ENCODE assay signal across 16 mouse cellular contexts in genomic region chr4:136896461-136896860, GRCm38 (mm10). TPM values are rescaled to one million over a fixed set of nuclear protein-coding genes. Genes with fewer than 3 reads are reported as not detected.
DNase-seq lines count a peak whose midpoint lies in the region; ATAC-seq and TF ChIP-seq lines count a peak whose summit lies in the region.
"Had no signal": no experiment of that assay in that cellular context is flagged by ENCODE, and none has a peak within 500 bp of the region (broad histone marks: within the 10 kb centered on the region; RNA-seq: fewer than 3 reads in every experiment).

No protein-coding gene starts in this region.

- TF ChIP-seq CTCF in left cerebral cortex, adult 2 months (IDR thresholded peaks at IDR 0.05) = no peak

- no peaks in the 10 kb centered on the region for H3K36me3 ChIP-seq in forebrain, embryonic 10.5 days (replicated peaks)
- H3K36me3 ChIP-seq in forebrain, embryonic 15.5 days = no peaks in the 10 kb centered on the region
- H3K36me3 ChIP-seq in hindbrain, embryonic 14.5 days (replicated peaks; ENCODE audit: control insufficient read depth, insufficient read depth) = no peaks in the 10 kb centered on the region
- no peaks in the 10 kb centered on the region for H3K36me3 ChIP-seq in hindbrain, embryonic 16.5 days (ENCODE audit: control insufficient read depth, insufficient read depth, low read length)
- H3K36me3 ChIP-seq in neural tube, embryonic 13.5 days = no peaks in the 10 kb centered on the region
- H3K36me3 ChIP-seq: heart, embryonic 15.5 days; limb, embryonic 12.5 days had no signal

- no peak for DNase-seq in forebrain, embryonic 10.5 days (ENCODE audit: extremely low spot score, low spot score)
- no peak for DNase-seq in hindbrain, embryonic 14.5 days (ENCODE audit: low spot score)
- DNase-seq in neural tube, embryonic 10.5 days (ENCODE audit: extremely low spot score, low spot score) = no peak
- no peak for DNase-seq in cerebellum, adult 8-10 months
- DNase-seq in left cerebral cortex, adult 2 months (ENCODE audit: extremely low spot score in 1 of 2, low spot score in 2 of 2) = no peak
- DNase-seq: adrenal gland, adult 8-10 months; cerebellum, adult 11-12 months; kidney, adult 2 months; kidney, postnatal 14 days; lung, postnatal 36 days; thymus, postnatal 25 days had no signal

- peaks cover 65% of the 10 kb centered on the region for H3K27me3 ChIP-seq in forebrain, embryonic 10.5 days (ENCODE audit: poor library complexity, severe bottlenecking)
- peaks cover 26% of the 10 kb centered on the region; the same call in 1 of the 2 replicates for H3K27me3 ChIP-seq in forebrain, embryonic 15.5 days
- peaks cover 29% of the 10 kb centered on the region for H3K27me3 ChIP-seq in hindbrain, embryonic 14.5 days (ENCODE audit: control insufficient read depth, insufficient read depth, low read length)
- peaks cover 10% of the 10 kb centered on the region; the same call in 1 of the 2 replicates for H3K27me3 ChIP-seq in hindbrain, embryonic 16.5 days (replicated peaks; ENCODE audit: control insufficient read depth, insufficient read depth, low read length)
- peaks cover 49% of the 10 kb centered on the region for H3K27me3 ChIP-seq in neural tube, embryonic 13.5 days

- peaks cover 26% of the 10 kb centered on the region for H3K4me1 ChIP-seq in forebrain, embryonic 10.5 days
- 0 out of 2 replicates have a peak, but pooled peaks cover 6% of the 10 kb centered on the region for H3K4me1 ChIP-seq in forebrain, embryonic 15.5 days
- 0 out of 2 replicates have a peak, but pooled peaks cover 2% of the 10 kb centered on the region for H3K4me1 ChIP-seq in hindbrain, embryonic 14.5 days (replicated peaks; ENCODE audit: control insufficient read depth, insufficient read depth, low read length)
- no peaks in the 10 kb centered on the region for H3K4me1 ChIP-seq in hindbrain, embryonic 16.5 days (ENCODE audit: control insufficient read depth, insufficient read depth, low read depth, low read length)
- H3K4me1 ChIP-seq in neural tube, embryonic 13.5 days (replicated peaks) = peaks cover 9% of the 10 kb centered on the region
- H3K4me1 ChIP-seq: heart, embryonic 15.5 days had no signal

- H3K4me3 ChIP-seq in forebrain, embryonic 10.5 days = peak overlapping the region; percentile 30; the same call in 1 of the 2 replicates
- H3K4me3 ChIP-seq in forebrain, embryonic 15.5 days = no peak overlapping the region
- H3K4me3 ChIP-seq in hindbrain, embryonic 14.5 days (replicated peaks; ENCODE audit: low read length) = no peak overlapping the region
- no peak overlapping the region for H3K4me3 ChIP-seq in hindbrain, embryonic 16.5 days (ENCODE audit: low read length)
- H3K4me3 ChIP-seq in neural tube, embryonic 13.5 days = no peak overlapping the region
- H3K4me3 ChIP-seq in left cerebral cortex, adult 2 months = no peak overlapping the region
- H3K4me3 ChIP-seq: heart, embryonic 15.5 days had no signal

- H3K4me2 ChIP-seq in forebrain, embryonic 15.5 days (replicated peaks) = no peak overlapping the region
- peak overlapping the region; percentile 4; the same call in 1 of the 2 replicates for H3K4me2 ChIP-seq in hindbrain, embryonic 14.5 days (replicated peaks)
- no peak overlapping the region; the same call in 1 of the 2 replicates for H3K4me2 ChIP-seq in hindbrain, embryonic 16.5 days (ENCODE audit: low read length)
- peak overlapping the region; percentile 25; the same call in 1 of the 2 replicates for H3K4me2 ChIP-seq in neural tube, embryonic 13.5 days
- H3K4me2 ChIP-seq: heart, embryonic 15.5 days had no signal

- no peak overlapping the region for H3K27ac ChIP-seq in forebrain, embryonic 10.5 days
- no peak overlapping the region for H3K27ac ChIP-seq in forebrain, embryonic 15.5 days (replicated peaks)
- no peak overlapping the region for H3K27ac ChIP-seq in hindbrain, embryonic 14.5 days
- H3K27ac ChIP-seq in hindbrain, embryonic 16.5 days (ENCODE audit: low read depth, low read length) = no peak overlapping the region
- no peak overlapping the region for H3K27ac ChIP-seq in neural tube, embryonic 13.5 days (replicated peaks)
- H3K27ac ChIP-seq in left cerebral cortex, adult 2 months = no peak overlapping the region
- H3K27ac ChIP-seq: heart, embryonic 15.5 days; limb, embryonic 12.5 days had no signal

- H3K9ac ChIP-seq in forebrain, embryonic 15.5 days (replicated peaks) = no peak overlapping the region
- no peak overlapping the region for H3K9ac ChIP-seq in hindbrain, embryonic 14.5 days
- H3K9ac ChIP-seq in hindbrain, embryonic 16.5 days (ENCODE audit: low read depth, low read length) = no peak overlapping the region
- H3K9ac ChIP-seq in neural tube, embryonic 13.5 days = no peak overlapping the region
- H3K9ac ChIP-seq: heart, embryonic 15.5 days; limb, embryonic 12.5 days had no signal

- no peak for ATAC-seq in forebrain, embryonic 15.5 days (replicated peaks)
- ATAC-seq in hindbrain, embryonic 14.5 days (ENCODE audit: low FRiP score) = no peak
- ATAC-seq in hindbrain, embryonic 16.5 days = no peak
- ATAC-seq in neural tube, embryonic 13.5 days (ENCODE audit: low read depth) = no peak

- H3K9me3 ChIP-seq in forebrain, embryonic 10.5 days = no peaks in the 10 kb centered on the region
- H3K9me3 ChIP-seq in forebrain, embryonic 15.5 days = no peaks in the 10 kb centered on the region
- H3K9me3 ChIP-seq in hindbrain, embryonic 14.5 days (ENCODE audit: control insufficient read depth, low read length) = no peaks in the 10 kb centered on the region
- no peaks in the 10 kb centered on the region for H3K9me3 ChIP-seq in hindbrain, embryonic 16.5 days (ENCODE audit: control insufficient read depth, low read length)
- H3K9me3 ChIP-seq in neural tube, embryonic 13.5 days = no peaks in the 10 kb centered on the region
- H3K9me3 ChIP-seq: heart, embryonic 15.5 days; limb, embryonic 12.5 days had no signal

- 37% methylated on average over 10 of the region's 10 CpGs for WGBS in forebrain, embryonic 10.5 days
- WGBS in forebrain, embryonic 15.5 days = 34% methylated on average over 10 of the region's 10 CpGs
- 36% methylated on average over 10 of the region's 10 CpGs for WGBS in hindbrain, embryonic 14.5 days
- 33% methylated on average over 10 of the region's 10 CpGs for WGBS in hindbrain, embryonic 16.5 days
- WGBS in neural tube, embryonic 13.5 days = 30% methylated on average over 10 of the region's 10 CpGs

- intact Hi-C loops in left cerebral cortex, adult 2 months (cut with DNase I) = loop anchor here (10.0 kb wide), 1 partner anchor 508 kb away; the partner anchor contains the start of gene Cela3a

RNA-seq across cellular contexts. Expression of gene C1qa, which starts 2.1 kb away (rescaled TPM):
- 4.5 TPM in 2 replicates for polyA plus RNA-seq in forebrain, embryonic 10.5 days (2016; fragmentation: Nextera tagmentation; extraction: Ambion mirVana)
- 22.0 and 23.3 TPM in 2 replicates for polyA plus RNA-seq in forebrain, embryonic 15.5 days (2015; fragmentation: Nextera tagmentation; extraction: Ambion mirVana)
- polyA plus RNA-seq in hindbrain, embryonic 14.5 days (2014; fragmentation: Nextera tagmentation; extraction: Ambion mirVana) = 29.9 and 33.4 TPM in 2 replicates
- polyA plus RNA-seq in hindbrain, embryonic 16.5 days (2015; fragmentation: Nextera tagmentation; extraction: Ambion mirVana) = 34.0 and 36.8 TPM in 2 replicates
- 23.2 and 28.5 TPM in 2 replicates for polyA plus RNA-seq in neural tube, embryonic 13.5 days (2015; fragmentation: Nextera tagmentation; extraction: Ambion mirVana)
- 10 to 100 TPM; 44.5 to 48.3 TPM for total RNA-seq in left cerebral cortex, adult 2 months (2021)

RNA-seq across cellular contexts. Expression of gene C1qc, which starts 3.6 kb away (rescaled TPM):
- 5.0 and 6.9 TPM in 2 replicates for polyA plus RNA-seq in forebrain, embryonic 10.5 days (2016; fragmentation: Nextera tagmentation; extraction: Ambion mirVana)
- 18.8 and 20.7 TPM in 2 replicates for polyA plus RNA-seq in forebrain, embryonic 15.5 days (2015; fragmentation: Nextera tagmentation; extraction: Ambion mirVana)
- 29.5 and 30.5 TPM in 2 replicates for polyA plus RNA-seq in hindbrain, embryonic 14.5 days (2014; fragmentation: Nextera tagmentation; extraction: Ambion mirVana)
- polyA plus RNA-seq in hindbrain, embryonic 16.5 days (2015; fragmentation: Nextera tagmentation; extraction: Ambion mirVana) = 25.5 and 28.8 TPM in 2 replicates
- 24.7 and 25.5 TPM in 2 replicates for polyA plus RNA-seq in neural tube, embryonic 13.5 days (2015; fragmentation: Nextera tagmentation; extraction: Ambion mirVana)
- 10 to 100 TPM; 41.2 to 45.1 TPM for total RNA-seq in left cerebral cortex, adult 2 months (2021)

RNA-seq across cellular contexts. Expression of gene C1qb, which starts 10.5 kb away (rescaled TPM):
- 15.1 and 15.5 TPM in 2 replicates for polyA plus RNA-seq in forebrain, embryonic 10.5 days (2016; fragmentation: Nextera tagmentation; extraction: Ambion mirVana)
- polyA plus RNA-seq in forebrain, embryonic 15.5 days (2015; fragmentation: Nextera tagmentation; extraction: Ambion mirVana) = 28.2 and 30.5 TPM in 2 replicates
- 48.6 and 52.3 TPM in 2 replicates for polyA plus RNA-seq in hindbrain, embryonic 14.5 days (2014; fragmentation: Nextera tagmentation; extraction: Ambion mirVana)
- polyA plus RNA-seq in hindbrain, embryonic 16.5 days (2015; fragmentation: Nextera tagmentation; extraction: Ambion mirVana) = 49.8 and 53.9 TPM in 2 replicates
- polyA plus RNA-seq in neural tube, embryonic 13.5 days (2015; fragmentation: Nextera tagmentation; extraction: Ambion mirVana) = 47.3 and 50.5 TPM in 2 replicates
- total RNA-seq in left cerebral cortex, adult 2 months (2021) = 10 to 100 TPM; 57.5 to 60.3 TPM

Comparison
In these comparisons a context has a peak if more than half of its experiments do, and no peak if none do; other contexts are left out.
1. H3K4me2 ChIP-seq: peak in hindbrain, embryonic 14.5 days (single experiment) and neural tube, embryonic 13.5 days (single experiment); none in forebrain, embryonic 15.5 days (single experiment) and hindbrain, embryonic 16.5 days (single experiment).